Mouse (Mus musculus): Measurements from ENCODE around the gene Srrm2.

- TF ChIP-seq CTCF (IDR thresholded peaks at IDR 0.05; ENCODE audit: insufficient read depth, low read length) (no peak), POLR2A (IDR thresholded peaks at IDR 0.05; ENCODE audit: borderline replicate concordance, extremely low read depth, low read depth, low read length) (no peak)
Measured at GRCm38 (mm10) chr17:23761155-23761554, 29.2 kb upstream of the Srrm2 start.
